Mouse (Mus musculus) hindbrain, postnatal 0 days (tissue): Measurements from ENCODE around the gene Nyap1. TPM values are rescaled to one million over a fixed set of nuclear protein-coding genes. Genes with fewer than 3 reads are reported as not detected.

Source experiments
- ATAC-seq: fragments of 200-750 bp; cut with Nextera tagmentation; 2 replicates; pipeline ENCODE4 v1.8.0; 2017; ENCODE audit warnings: mild to moderate bottlenecking, moderate TSS enrichment, moderate library complexity
- DNase-seq: peaks from one replicate; pipeline ENCODE4 v3.0.0-alpha.2; 2015; ENCODE audit warnings: low spot score
- H3K27ac ChIP-seq: fragments of 300-500 bp; sonication (generic); 2 replicates; pipeline ENCODE4 v1.5.1; 2014; ENCODE audit warnings: mild to moderate bottlenecking
- H3K27me3 ChIP-seq: fragments of 300-500 bp; sonication (generic); 2 replicates; pipeline ENCODE4 v1.6.1; 2014; ENCODE audit warnings: low read length, mixed read lengths; ENCODE audit not compliant: insufficient read depth
- H3K36me3 ChIP-seq: fragments of 300-500 bp; sonication (generic); 2 replicates; pipeline ENCODE4 v1.6.1; 2014; ENCODE audit warnings: low read length, mixed read lengths; ENCODE audit not compliant: insufficient read depth
- H3K4me1 ChIP-seq: fragments of 300-500 bp; sonication (generic); 2 replicates; pipeline ENCODE4 v1.6.1; 2014; ENCODE audit warnings: antibody characterized with exemption, low read length, mixed read lengths; ENCODE audit not compliant: insufficient read depth
- H3K4me2 ChIP-seq: fragments of 300-500 bp; sonication (generic); 2 replicates; pipeline ENCODE4 v1.6.1; 2014; ENCODE audit warnings: low read depth, mild to moderate bottlenecking, low read length, moderate library complexity, mixed read lengths
- H3K4me3 ChIP-seq: fragments of 300-500 bp; sonication (generic); 2 replicates; pipeline ENCODE4 v1.5.1; 2014; ENCODE audit warnings: low read length
- H3K9ac ChIP-seq: fragments of 300-500 bp; sonication (generic); replicated peaks from 2 replicates; pipeline ENCODE4 v1.6.1; 2014; ENCODE audit warnings: mild to moderate bottlenecking, low read length, moderate library complexity, mixed read lengths
- H3K9me3 ChIP-seq: fragments of 300-500 bp; sonication (generic); 2 replicates; pipeline ENCODE4 v1.6.1; 2016; ENCODE audit warnings: low read length, mixed read lengths
- CTCF ChIP-seq: IDR thresholded peaks from 2 replicates; pipeline ENCODE4 v1.5.1; 2016; ENCODE audit warnings: antibody characterized with exemption, control low read depth, low read depth
- WGBS: fragments of 180-500 bp; shearing (Covaris S2); extraction: QIAGEN DNeasy Blood & Tissue Kit; methylation state at CpG from one replicate; pipeline ENCODE4 v1.1.7; 2014; 5-methylcytosine and 5-hydroxymethylcytosine counted together
- polyA plus RNA-seq: library from polyadenylated mRNA; unstranded; fragments of >200 nt; fragmentation: Nextera tagmentation; extraction: Ambion mirVana; gene quantifications from 2 replicates; pipeline ENCODE4 v1.2.1, GENCODE M21; 2015
- total RNA-seq: library from RNA; depleted of rRNA; stranded (reverse); fragments of >200 nt; gene quantifications from 2 replicates; pipeline ENCODE4 v1.2.3, GENCODE M21; 2014

The Nyap1 gene
- total and polyA plus RNA-seq, 2 experiments from 2014 or later = 33.2 to 192 TPM

DNA sequence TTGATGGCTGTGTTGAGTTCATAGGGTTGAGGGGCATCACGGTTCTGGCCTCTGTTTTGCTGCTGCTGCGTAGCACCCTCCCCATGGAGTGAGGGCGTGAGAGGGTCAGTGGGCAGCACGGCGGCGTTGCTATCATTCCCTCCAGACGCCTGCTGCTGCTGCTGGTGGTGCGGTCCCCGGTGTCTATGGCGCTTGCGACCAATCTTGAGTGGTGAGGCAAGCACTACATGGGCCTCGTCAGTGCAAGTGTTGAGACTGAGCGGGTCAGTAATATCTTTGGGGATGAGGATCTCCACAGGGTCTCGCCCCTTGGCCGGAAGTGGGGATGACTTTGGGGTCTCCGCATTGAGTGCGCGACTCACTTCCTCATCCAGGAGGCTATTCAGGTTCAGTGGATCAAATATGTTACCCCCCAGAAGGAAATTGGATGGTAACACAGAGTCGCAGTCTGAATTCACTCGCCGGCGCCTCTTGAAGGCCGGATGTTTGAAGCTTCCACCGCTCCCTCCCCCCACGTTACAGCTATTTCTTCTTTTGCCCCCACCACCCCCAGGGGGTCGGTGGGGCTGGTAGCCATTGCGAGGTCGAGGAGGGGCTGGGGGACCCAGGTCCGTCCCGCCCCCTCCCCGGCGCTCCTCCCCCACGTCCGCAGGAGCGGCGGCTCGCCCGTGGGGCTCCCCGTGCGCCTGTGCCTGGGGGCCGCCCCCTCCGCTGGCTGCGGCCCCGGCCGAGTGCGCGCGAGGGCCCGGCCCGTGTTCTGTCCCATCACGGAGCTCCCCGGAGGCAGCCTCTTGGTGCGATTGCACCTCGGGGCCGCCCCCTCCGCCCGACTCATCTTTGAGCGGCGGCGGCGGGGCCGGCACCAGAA lies 44.0 kb upstream of the Nyap1 start:
- TF ChIP-seq CTCF = no peak
- H3K9me3 ChIP-seq = no peaks in the 10 kb centered on the region
- peak overlapping the region; percentile 87 for H3K4me2 ChIP-seq
- H3K27me3 ChIP-seq = no peaks in the 10 kb centered on the region
- peak; percentile 66 for DNase-seq
- peaks cover 22% of the 10 kb centered on the region for H3K4me1 ChIP-seq
- H3K4me3 ChIP-seq = peak overlapping the region; percentile 80
- peak overlapping the region; percentile 93 for H3K9ac ChIP-seq
- WGBS = under 1% methylated on average over 58 of the region's 62 CpGs
- peaks cover 23% of the 10 kb centered on the region; the same call in 1 of the 2 replicates for H3K36me3 ChIP-seq
- no peak for ATAC-seq
- H3K27ac ChIP-seq = peak overlapping the region; percentile 98

GRCm38 (mm10) chr5:137784546-137784945 lies 43.1 kb upstream of the Nyap1 start:
- no peaks in the 10 kb centered on the region for H3K9me3 ChIP-seq
- no peaks in the 10 kb centered on the region for H3K27me3 ChIP-seq
- H3K27ac ChIP-seq = peak overlapping the region; percentile 98; the same call in 1 of the 2 replicates
- H3K9ac ChIP-seq = peak overlapping the region; percentile 93; the same call in 1 of the 2 replicates
- peaks cover 25% of the 10 kb centered on the region for H3K4me1 ChIP-seq
- no peak for ATAC-seq
- peak overlapping the region; percentile 87 for H3K4me2 ChIP-seq
- no peak for TF ChIP-seq CTCF
- peak overlapping the region; percentile 80 for H3K4me3 ChIP-seq
- 78% methylated on average over 14 of the region's 14 CpGs for WGBS
- no peak for DNase-seq
- peaks cover 23% of the 10 kb centered on the region; the same call in 1 of the 2 replicates for H3K36me3 ChIP-seq

DNA sequence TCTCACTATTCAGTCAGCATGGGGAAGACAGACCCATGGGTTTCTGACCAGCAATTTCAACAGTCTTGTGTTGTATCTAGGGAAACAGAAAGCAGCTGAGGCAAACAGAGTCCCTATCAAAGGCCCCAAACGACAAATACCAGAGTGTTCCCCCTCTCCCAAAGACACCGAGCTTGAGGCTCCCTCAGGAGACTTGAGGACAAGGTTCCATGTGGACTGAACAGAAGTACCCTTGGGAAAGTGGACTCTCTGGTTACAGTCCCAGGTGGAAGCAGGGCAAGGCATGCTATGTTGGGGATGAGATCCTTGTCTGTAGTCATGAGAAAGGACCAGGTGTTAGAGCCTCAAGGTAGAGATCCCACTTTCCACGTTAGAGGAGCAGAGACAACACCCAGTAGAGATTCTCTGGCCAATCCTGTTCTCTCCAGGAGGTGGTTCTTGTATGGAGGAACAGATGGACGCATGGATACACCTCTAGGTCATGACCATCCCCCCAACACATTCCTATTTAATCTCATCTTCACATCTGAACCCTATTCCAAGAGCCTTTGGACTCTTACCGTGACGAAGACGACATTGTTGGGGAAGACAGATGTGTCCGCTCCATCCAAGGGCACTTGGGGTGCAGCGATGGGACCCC lies 42.6 kb upstream of the Nyap1 start:
- H3K27ac ChIP-seq = peak overlapping the region; percentile 98; the same call in 1 of the 2 replicates
- WGBS = 56% methylated on average over 9 of the region's 9 CpGs

DNA sequence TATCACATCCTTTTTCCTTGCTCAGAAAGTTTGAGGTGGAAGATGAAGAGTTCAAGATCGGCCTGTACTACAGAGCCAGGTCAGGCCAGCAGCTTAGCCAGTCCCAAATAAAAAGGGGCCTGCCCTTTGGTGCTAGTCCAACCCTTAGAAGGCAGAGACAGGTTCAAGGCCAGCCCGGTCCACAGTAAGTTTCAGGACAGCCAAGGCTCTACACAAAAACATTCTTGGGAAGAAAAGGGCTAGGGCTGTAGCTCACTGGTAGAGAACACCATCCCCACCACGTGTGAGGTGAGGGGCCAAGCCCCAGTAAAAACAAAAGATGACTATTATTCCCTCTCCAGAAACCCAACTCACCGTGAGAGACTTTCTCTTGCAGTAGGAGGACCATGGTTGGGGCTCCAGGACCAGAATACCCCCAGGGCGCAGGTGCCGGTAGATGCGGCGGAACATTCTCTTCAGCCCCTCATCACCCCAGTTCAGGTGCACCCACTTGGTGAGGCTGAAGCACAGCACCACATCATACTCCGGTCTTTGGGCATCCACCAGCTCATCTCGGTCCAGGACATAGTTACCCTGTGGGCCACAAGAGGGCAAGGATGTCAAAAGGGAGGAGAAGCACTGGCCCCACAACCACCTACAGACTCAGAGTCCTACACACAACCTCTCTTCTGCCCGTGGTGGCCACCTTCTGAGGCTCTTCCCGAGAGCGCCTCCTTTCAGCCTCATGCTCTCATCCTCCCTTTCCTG lies 41.5 kb upstream of the Nyap1 start:
- Histone ChIP-seq H3K4me2 (peak overlapping the region; percentile 87), H3K4me3 (peak overlapping the region; percentile 80; the same call in 1 of the 2 replicates), H3K4me1 (peaks cover 25% of the 10 kb centered on the region), H3K9ac (peak overlapping the region; percentile 34; the same call in 1 of the 2 replicates), H3K9me3 (no peaks in the 10 kb centered on the region), H3K27me3 (no peaks in the 10 kb centered on the region), H3K27ac (no peak overlapping the region), H3K36me3 (peaks cover 23% of the 10 kb centered on the region; the same call in 1 of the 2 replicates)
- TF ChIP-seq CTCF = no peak
- no peak for DNase-seq
- no peak for ATAC-seq
- 70% methylated on average over 13 of the region's 13 CpGs for WGBS

More for the DNA sequence above, 42.6 kb upstream of the Nyap1 start:
- TF ChIP-seq CTCF = no peak
- ATAC-seq (no peak), DNase-seq (no peak)
- no peaks in the 10 kb centered on the region for H3K9me3 ChIP-seq
- peak overlapping the region; percentile 87 for H3K4me2 ChIP-seq
- H3K27me3 ChIP-seq = no peaks in the 10 kb centered on the region
- peak overlapping the region; percentile 34 for H3K9ac ChIP-seq
- peak overlapping the region; percentile 80 for H3K4me3 ChIP-seq
- H3K36me3 ChIP-seq = peaks cover 23% of the 10 kb centered on the region; the same call in 1 of the 2 replicates
- H3K4me1 ChIP-seq = peaks cover 25% of the 10 kb centered on the region

GRCm38 (mm10) chr5:137781661-137782060 lies 40.3 kb upstream of the Nyap1 start:
- no peak for ATAC-seq
- WGBS = 93% methylated on average over 7 of the region's 7 CpGs
- Histone ChIP-seq H3K9me3 (no peaks in the 10 kb centered on the region), H3K36me3 (peaks cover 23% of the 10 kb centered on the region; the same call in 1 of the 2 replicates), H3K9ac (no peak overlapping the region), H3K27ac (no peak overlapping the region), H3K27me3 (no peaks in the 10 kb centered on the region), H3K4me3 (no peak overlapping the region), H3K4me1 (peaks cover 25% of the 10 kb centered on the region), H3K4me2 (no peak overlapping the region)
- no peak for TF ChIP-seq CTCF
- no peak for DNase-seq
